Mouse (Mus musculus) limb, embryonic 11.5 days (tissue): ENCODE measurements at regions not wholly inside any gene's neighbourhood (a gene's known extent, or its start where the extent isn't known, plus 50 kb on each side); places are given as distances from the start of the nearest gene placed in this dataset.

Experiments
- ATAC-seq: fragments of 200-750 bp; cut with Nextera tagmentation; 2 replicates; pipeline ENCODE4 v1.8.0; 2017; ENCODE audit warnings: low read depth; ENCODE audit not compliant: insufficient number of reproducible peaks, low FRiP score, low TSS enrichment
- DNase-seq: peaks from one replicate; pipeline ENCODE4 v3.0.0-alpha.2; 2015; ENCODE audit warnings: low spot score
- H3K27ac ChIP-seq: fragments of 300-500 bp; sonication (generic); replicated peaks from 2 replicates; pipeline ENCODE4 v1.5.1; 2014; ENCODE audit warnings: low read depth, mild to moderate bottlenecking, low read length
- H3K27me3 ChIP-seq: fragments of 300-500 bp; sonication (generic); 2 replicates; pipeline ENCODE4 v1.6.1; 2014; ENCODE audit warnings: mild to moderate bottlenecking, low read length, mixed read lengths; ENCODE audit not compliant: control insufficient read depth, insufficient read depth
- H3K36me3 ChIP-seq: fragments of 300-500 bp; sonication (generic); 2 replicates; pipeline ENCODE4 v1.6.1; 2014; ENCODE audit warnings: mild to moderate bottlenecking, low read length, moderate library complexity, mixed read lengths; ENCODE audit not compliant: control insufficient read depth, insufficient read depth
- H3K4me1 ChIP-seq: fragments of 300-500 bp; sonication (generic); 2 replicates; pipeline ENCODE4 v1.6.1; 2014; ENCODE audit warnings: low read length, mixed read lengths; ENCODE audit not compliant: control insufficient read depth, insufficient read depth
- H3K4me2 ChIP-seq: fragments of 300-500 bp; sonication (generic); 2 replicates; pipeline ENCODE4 v1.6.1; 2014; ENCODE audit warnings: low read depth, mild to moderate bottlenecking, moderate library complexity; ENCODE audit not compliant: severe bottlenecking
- H3K4me3 ChIP-seq: fragments of 300-500 bp; sonication (generic); 2 replicates; pipeline ENCODE4 v1.5.1; 2014; ENCODE audit warnings: low read depth, low read length
- H3K9ac ChIP-seq: fragments of 300-500 bp; sonication (generic); 2 replicates; pipeline ENCODE4 v1.6.1; 2014; ENCODE audit warnings: mild to moderate bottlenecking, low read length
- H3K9me3 ChIP-seq: fragments of 300-500 bp; sonication (generic); 2 replicates; pipeline ENCODE4 v1.6.1; 2016; ENCODE audit warnings: low read length; ENCODE audit not compliant: control insufficient read depth
- WGBS: fragments of 180-500 bp; shearing (Covaris S2); extraction: QIAGEN DNeasy Blood & Tissue Kit; methylation state at CpG from one replicate; pipeline ENCODE4 v1.1.7; 2014; 5-methylcytosine and 5-hydroxymethylcytosine counted together

DNA sequence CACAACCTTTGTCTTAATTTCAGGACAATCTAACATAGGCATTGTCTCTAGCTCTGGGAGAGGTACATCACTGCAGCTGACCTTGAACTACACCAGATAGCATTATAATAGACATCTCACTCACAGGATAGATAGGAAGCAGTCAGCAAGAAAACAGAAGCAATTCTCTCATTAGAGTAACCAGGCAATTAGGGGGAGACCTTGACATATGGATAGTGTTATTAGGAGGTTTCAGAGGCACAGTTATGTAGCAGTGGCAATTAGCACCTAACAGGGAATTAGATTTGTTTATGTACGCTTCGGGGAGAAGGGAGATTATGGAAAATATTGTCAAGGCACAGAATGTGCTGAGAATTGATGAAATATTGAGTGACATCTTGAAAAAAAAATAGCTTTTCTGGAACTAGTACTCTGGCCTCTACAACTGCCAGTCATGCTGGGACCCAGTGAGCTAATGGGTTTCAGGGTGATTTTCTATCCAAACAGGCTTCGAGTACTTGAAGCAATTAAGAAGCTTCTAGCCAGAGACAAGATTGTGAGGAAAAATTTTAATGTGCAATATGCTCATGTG lies 216.8 kb upstream of the Aco1 start:
- Histone ChIP-seq H3K4me2 (no peak overlapping the region), H3K27ac (no peak overlapping the region), H3K9ac (no peak overlapping the region), H3K9me3 (no peaks in the 10 kb centered on the region), H3K36me3 (no peaks in the 10 kb centered on the region), H3K4me3 (no peak overlapping the region), H3K4me1 (no peaks in the 10 kb centered on the region), H3K27me3 (no peaks in the 10 kb centered on the region)
- WGBS: 69% methylated on average over 3 of the region's 3 CpGs
- ATAC-seq (no peak), DNase-seq (no peak)

DNA sequence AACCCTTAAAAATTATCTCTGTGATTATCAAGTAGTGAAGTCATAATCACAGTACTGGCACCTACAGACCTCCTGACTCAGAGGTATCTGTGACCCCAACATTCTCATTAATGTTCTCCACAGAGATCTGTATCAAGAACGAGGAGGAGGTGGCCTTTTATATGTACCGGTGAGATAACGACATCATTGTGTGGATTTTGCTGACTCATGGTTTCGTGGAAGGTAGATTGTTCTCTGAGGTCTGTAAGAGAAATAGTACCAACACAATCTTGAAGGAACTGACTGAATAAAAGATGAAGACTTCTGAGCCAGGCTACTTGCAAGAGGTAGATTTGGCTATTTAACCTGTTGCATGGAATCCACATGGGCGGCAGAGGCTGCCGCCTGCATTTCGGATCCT lies 216.3 kb upstream of the Aco1 start:
- no peak overlapping the region for H3K9ac ChIP-seq
- H3K4me3 ChIP-seq: no peak overlapping the region
- H3K9me3 ChIP-seq: no peaks in the 10 kb centered on the region
- H3K4me1 ChIP-seq: no peaks in the 10 kb centered on the region
- no peaks in the 10 kb centered on the region for H3K27me3 ChIP-seq
- ATAC-seq (no peak), DNase-seq (no peak)
- no peak overlapping the region for H3K4me2 ChIP-seq
- no peaks in the 10 kb centered on the region for H3K36me3 ChIP-seq
- no peak overlapping the region for H3K27ac ChIP-seq
- WGBS: 89% methylated on average over 7 of the region's 7 CpGs

DNA sequence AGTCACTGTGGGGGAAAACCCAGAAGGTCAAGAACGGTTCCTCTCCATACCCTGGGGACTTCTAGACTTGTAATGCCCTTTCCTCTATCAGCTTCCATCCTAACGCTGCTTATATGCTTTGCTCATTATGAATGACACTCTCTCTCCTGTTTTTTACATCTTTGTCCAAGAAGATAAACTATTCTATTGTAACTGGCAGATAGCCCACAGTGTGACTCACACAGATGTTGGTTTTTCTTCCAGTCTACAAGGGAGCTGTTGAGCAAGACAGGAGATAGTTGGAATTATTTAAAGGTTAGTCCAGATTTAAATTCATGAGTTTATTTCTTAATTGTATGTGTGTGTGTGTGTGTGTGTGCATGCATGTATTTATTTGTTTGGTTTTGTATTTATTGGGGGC lies 214.4 kb upstream of the Aco1 start:
- no peaks in the 10 kb centered on the region for H3K27me3 ChIP-seq
- H3K9me3 ChIP-seq: no peaks in the 10 kb centered on the region
- H3K36me3 ChIP-seq: no peaks in the 10 kb centered on the region
- no peak overlapping the region for H3K4me2 ChIP-seq
- no peak overlapping the region for H3K9ac ChIP-seq
- ATAC-seq (no peak), DNase-seq (no peak)
- no peak overlapping the region for H3K27ac ChIP-seq
- H3K4me1 ChIP-seq: no peaks in the 10 kb centered on the region
- H3K4me3 ChIP-seq: no peak overlapping the region
- 83% methylated on average over 2 of the region's 2 CpGs for WGBS

- Histone ChIP-seq H3K27ac (no peak overlapping the region), H3K9ac (no peak overlapping the region), H3K4me3 (no peak overlapping the region), H3K4me2 (no peak overlapping the region), H3K36me3 (no peaks in the 10 kb centered on the region), H3K9me3 (no peaks in the 10 kb centered on the region), H3K27me3 (no peaks in the 10 kb centered on the region), H3K4me1 (no peaks in the 10 kb centered on the region)
- ATAC-seq (no peak), DNase-seq (no peak)
- 89% methylated on average over 12 of the region's 12 CpGs for WGBS
Observed at GRCm38 (mm10) chr4:39934025-39934708, 208.7 kb upstream of the Aco1 start.

GRCm38 (mm10) chr4:39958687-39959086 lies 184.2 kb upstream of the Aco1 start:
- no peaks in the 10 kb centered on the region for H3K4me1 ChIP-seq

GRCm38 (mm10) chr4:39967938-39968337 lies 174.9 kb upstream of the Aco1 start:
- 89% methylated on average over 3 of the region's 3 CpGs for WGBS
- no peak overlapping the region for H3K9ac ChIP-seq
- no peak overlapping the region for H3K4me3 ChIP-seq
- no peaks in the 10 kb centered on the region for H3K9me3 ChIP-seq
- H3K4me2 ChIP-seq: no peak overlapping the region
- no peaks in the 10 kb centered on the region for H3K4me1 ChIP-seq
- ATAC-seq (no peak), DNase-seq (no peak)
- H3K27me3 ChIP-seq: no peaks in the 10 kb centered on the region
- no peak overlapping the region for H3K27ac ChIP-seq
- no peaks in the 10 kb centered on the region for H3K36me3 ChIP-seq

More at GRCm38 (mm10) chr4:39958687-39959086, 184.2 kb upstream of the Aco1 start:
- H3K4me3 ChIP-seq: no peak overlapping the region
- no peaks in the 10 kb centered on the region for H3K27me3 ChIP-seq
- no peak overlapping the region for H3K9ac ChIP-seq
- no peak for DNase-seq
- WGBS: 93% methylated on average over 3 of the region's 3 CpGs
- ATAC-seq: no peak
- no peaks in the 10 kb centered on the region for H3K9me3 ChIP-seq
- H3K27ac ChIP-seq: no peak overlapping the region
- no peaks in the 10 kb centered on the region for H3K36me3 ChIP-seq
- H3K4me2 ChIP-seq: no peak overlapping the region

DNA sequence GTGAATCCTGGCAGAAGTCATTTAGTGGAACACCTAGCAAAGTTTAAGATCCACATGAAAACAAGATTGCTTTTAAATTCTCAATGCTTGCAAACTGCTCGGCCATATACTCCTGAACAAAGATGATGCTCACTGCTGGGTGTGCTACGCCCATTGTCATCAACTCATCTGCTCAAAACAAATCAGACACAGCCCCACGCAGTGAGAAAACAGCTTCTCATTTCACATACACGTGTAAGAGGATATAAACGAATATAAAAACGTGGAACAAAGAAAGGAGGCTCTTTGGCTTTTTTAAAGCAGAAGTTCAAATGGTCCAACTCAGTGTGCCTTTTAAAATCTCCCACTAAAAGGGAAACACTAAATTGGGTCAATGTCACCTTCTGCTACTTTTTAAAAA lies 151.5 kb upstream of the Aco1 start:
- no peak overlapping the region for H3K4me2 ChIP-seq
- H3K4me1 ChIP-seq: no peaks in the 10 kb centered on the region
- no peak overlapping the region for H3K9ac ChIP-seq
- DNase-seq: no peak
- H3K9me3 ChIP-seq: no peaks in the 10 kb centered on the region
- no peak overlapping the region for H3K27ac ChIP-seq
- no peak overlapping the region for H3K4me3 ChIP-seq
- H3K27me3 ChIP-seq: no peaks in the 10 kb centered on the region
- 76% methylated on average over 6 of the region's 6 CpGs for WGBS
- H3K36me3 ChIP-seq: no peaks in the 10 kb centered on the region
- no peak for ATAC-seq

GRCm38 (mm10) chr4:39991851-39992250 lies 151.0 kb upstream of the Aco1 start:
- no peak for ATAC-seq

More at GRCm38 (mm10) chr4:39991851-39992250, 151.0 kb upstream of the Aco1 start:
- WGBS: 81% methylated on average over 2 of the region's 2 CpGs
- H3K4me1 ChIP-seq: no peaks in the 10 kb centered on the region
- DNase-seq: no peak
- no peaks in the 10 kb centered on the region for H3K9me3 ChIP-seq
- no peak overlapping the region for H3K9ac ChIP-seq
- H3K36me3 ChIP-seq: no peaks in the 10 kb centered on the region
- no peak overlapping the region for H3K27ac ChIP-seq
- no peak overlapping the region for H3K4me2 ChIP-seq
- H3K4me3 ChIP-seq: no peak overlapping the region
- no peaks in the 10 kb centered on the region for H3K27me3 ChIP-seq
